12 mouse cellular contexts compared by ENCODE assay signal in genomic region chr3:27677574-27677973, GRCm38 (mm10). TPM values are rescaled to one million over a fixed set of nuclear protein-coding genes. Genes with fewer than 3 reads are reported as not detected.
A peak's percentile ranks its signal among the peaks of the same experiment; 100 is the strongest.
DNase-seq lines count a peak whose midpoint lies in the region; ATAC-seq and TF ChIP-seq lines count a peak whose summit lies in the region.
"Had no signal": no experiment of that assay in that cellular context is flagged by ENCODE, and none has a peak within 500 bp of the region (broad histone marks: within the 10 kb centered on the region; RNA-seq: fewer than 3 reads in every experiment).

No protein-coding gene starts in this region.

- no peak for TF ChIP-seq POLR2A in liver, adult 2 months (IDR thresholded peaks at IDR 0.05; ENCODE audit: extremely low read depth, insufficient read depth, low read length)

- no peak overlapping the region for H3K27ac ChIP-seq in forebrain, embryonic 13.5 days
- H3K27ac ChIP-seq in forebrain, embryonic 12.5 days: no peak overlapping the region
- no peak overlapping the region for H3K27ac ChIP-seq in liver, adult 2 months (replicated peaks; ENCODE audit: insufficient read depth, low read depth, low read length)
- no peak overlapping the region for H3K27ac ChIP-seq in liver, embryonic 11.5 days (ENCODE audit: low read depth, low read length)

- H3K79me2 ChIP-seq in liver, adult 2 months (ENCODE audit: control insufficient read depth, insufficient read depth, low read length): peaks cover 47% of the 10 kb centered on the region

- 57% methylated on average over 6 of the region's 6 CpGs for WGBS in forebrain, embryonic 13.5 days
- whole genome bisulfite sequencing in forebrain, embryonic 12.5 days: 76% methylated on average over 6 of the region's 6 CpGs
- WGBS in liver, adult 2 months: 11% methylated on average over 6 of the region's 6 CpGs
- WGBS in liver, embryonic 11.5 days: 66% methylated on average over 6 of the region's 6 CpGs

- H3K9ac ChIP-seq in forebrain, embryonic 13.5 days: no peak overlapping the region
- no peak overlapping the region for H3K9ac ChIP-seq in forebrain, embryonic 12.5 days
- no peak overlapping the region for H3K9ac ChIP-seq in liver, adult 2 months (ENCODE audit: low read depth, low read length)
- no peak overlapping the region for H3K9ac ChIP-seq in liver, embryonic 11.5 days (ENCODE audit: low read depth, low read length)

- no peaks in the 10 kb centered on the region for H3K27me3 ChIP-seq in forebrain, embryonic 13.5 days
- H3K27me3 ChIP-seq in forebrain, embryonic 12.5 days: no peaks in the 10 kb centered on the region
- no peaks in the 10 kb centered on the region for H3K27me3 ChIP-seq in liver, adult 2 months (ENCODE audit: control insufficient read depth, insufficient read depth, low read length)
- H3K27me3 ChIP-seq in liver, embryonic 11.5 days (replicated peaks; ENCODE audit: control insufficient read depth, insufficient read depth, low read length): no peaks in the 10 kb centered on the region

- no peaks in the 10 kb centered on the region for H3K9me3 ChIP-seq in forebrain, embryonic 13.5 days (replicated peaks)
- H3K9me3 ChIP-seq in forebrain, embryonic 12.5 days: no peaks in the 10 kb centered on the region
- no peaks in the 10 kb centered on the region for H3K9me3 ChIP-seq in liver, embryonic 11.5 days (ENCODE audit: control insufficient read depth, low read length)

- peaks cover 25% of the 10 kb centered on the region for H3K4me1 ChIP-seq in forebrain, embryonic 13.5 days
- H3K4me1 ChIP-seq in forebrain, embryonic 12.5 days: peaks cover 6% of the 10 kb centered on the region; the same call in 1 of the 2 replicates
- H3K4me1 ChIP-seq in liver, adult 2 months (ENCODE audit: control insufficient read depth, insufficient read depth, low read length): peaks cover 3% of the 10 kb centered on the region; the same call in 1 of the 2 replicates
- H3K4me1 ChIP-seq in liver, embryonic 11.5 days (replicated peaks; ENCODE audit: control insufficient read depth, insufficient read depth, low read length): no peaks in the 10 kb centered on the region

- H3K4me2 ChIP-seq in forebrain, embryonic 13.5 days: no peak overlapping the region
- no peak overlapping the region for H3K4me2 ChIP-seq in forebrain, embryonic 12.5 days
- no peak overlapping the region for H3K4me2 ChIP-seq in liver, embryonic 11.5 days
- H3K4me2 ChIP-seq: heart, embryonic 11.5 days; midbrain, embryonic 11.5 days had no signal

- H3K4me3 ChIP-seq in forebrain, embryonic 13.5 days: no peak overlapping the region
- H3K4me3 ChIP-seq in forebrain, embryonic 12.5 days (replicated peaks): no peak overlapping the region
- H3K4me3 ChIP-seq in liver, adult 2 months (ENCODE audit: insufficient read depth, low read depth, low read length): no peak overlapping the region
- H3K4me3 ChIP-seq in liver, embryonic 11.5 days (ENCODE audit: low read depth, low read length): no peak overlapping the region

- TF ChIP-seq CTCF in liver, adult 2 months (IDR thresholded peaks at IDR 0.05; ENCODE audit: low read depth, low read length): no peak

- peak; percentile 73 for ATAC-seq in forebrain, embryonic 13.5 days
- ATAC-seq in forebrain, embryonic 12.5 days (ENCODE audit: low FRiP score): no peak
- no peak for ATAC-seq in liver, embryonic 11.5 days (replicated peaks; ENCODE audit: low FRiP score)
- ATAC-seq in granulocyte monocyte progenitor cell, adult 5-6 weeks (replicated peaks; ENCODE audit: poor library complexity, severe bottlenecking): peak; percentile 91

- H3K36me3 ChIP-seq in forebrain, embryonic 13.5 days (ENCODE audit: poor library complexity, severe bottlenecking): no peaks in the 10 kb centered on the region
- no peaks in the 10 kb centered on the region for H3K36me3 ChIP-seq in forebrain, embryonic 12.5 days (replicated peaks)
- peaks cover 2% of the 10 kb centered on the region; the same call in 1 of the 2 replicates for H3K36me3 ChIP-seq in liver, adult 2 months (ENCODE audit: control insufficient read depth, insufficient read depth, low read length)
- no peaks in the 10 kb centered on the region for H3K36me3 ChIP-seq in liver, embryonic 11.5 days (ENCODE audit: control insufficient read depth, insufficient read depth, low read length)

- peak; percentile 33 for DNase-seq in liver, adult 2 months (ENCODE audit: extremely low read depth, low read depth, low spot score)
- no peak for DNase-seq in liver, embryonic 11.5 days (ENCODE audit: low spot score)
- peak; percentile 45 to 64 for DNase-seq in monocyte, adult 2 months (ENCODE audit: low read depth in 1 of 2, low spot score in 2 of 2)
- DNase-seq in embryo, embryonic 9.5 days (ENCODE audit: extremely low spot score): no peak
- DNase-seq in urinary bladder, postnatal 25 days (ENCODE audit: low spot score): no peak
- DNase-seq: cerebellum, postnatal 25 days; kidney, postnatal 25 days had no signal

RNA-seq across cellular contexts. Expression of gene Fndc3b, which starts 33.5 kb away (rescaled TPM):
- polyA plus RNA-seq in forebrain, embryonic 13.5 days (2015; fragmentation: Nextera tagmentation; extraction: Ambion mirVana): 5.6 and 6.6 TPM in 2 replicates
- polyA plus RNA-seq in forebrain, embryonic 12.5 days (2016; fragmentation: Nextera tagmentation; extraction: Ambion mirVana): 10.6 and 13.2 TPM in 2 replicates
- 9.4 and 9.9 TPM in 2 replicates for total RNA-seq in liver, adult 2 months (2014; rRNA removed)
- 3.3 and 3.9 TPM in 2 replicates for polyA plus RNA-seq in liver, adult 2 months (2012; rRNA removed)
- 12.1 and 12.3 TPM in 2 replicates for polyA plus RNA-seq in liver, embryonic 11.5 days (2014; fragmentation: Nextera tagmentation; extraction: Ambion mirVana)
- 48.8 and 58.5 TPM in 2 replicates for total RNA-seq in granulocyte monocyte progenitor cell, adult 5-6 weeks (2014; fragmentation: Nextera tagmentation)
- total RNA-seq in granulocyte monocyte progenitor cell, adult 5-6 weeks (2017): 21.3 and 24.0 TPM in 2 replicates

Comparison
In these comparisons a context has a peak if more than half of its experiments do, and no peak if none do; other contexts are left out.
1. ATAC-seq: peak in forebrain, embryonic 13.5 days (single experiment) and granulocyte monocyte progenitor cell, adult 5-6 weeks (single experiment); none in forebrain, embryonic 12.5 days (single experiment) and liver, embryonic 11.5 days (single experiment).
2. DNase-seq: peak in liver, adult 2 months (single experiment) and monocyte, adult 2 months (2 of 2); none in liver, embryonic 11.5 days (single experiment), embryo, embryonic 9.5 days (single experiment) and urinary bladder, postnatal 25 days (single experiment).